Mouse (Mus musculus) layer of hippocampus, postnatal 14 days (tissue): Measurements from ENCODE around the gene Slc9a3r2. TPM values are rescaled to one million over a fixed set of nuclear protein-coding genes. Genes with fewer than 3 reads are reported as not detected.
A peak's percentile ranks its signal among the peaks of the same experiment; 100 is the strongest.

Source experiments
- DNase-seq, 2 experiments: peaks; one replicate each; pipeline ENCODE4 v3.0.0; 2021 to 2022; ENCODE audit warnings: low spot score in 2 of 2, mixed read lengths in 1 of 2
- total RNA-seq, 2 experiments: library from RNA; stranded (reverse); gene quantifications; 2 replicates each; pipeline ENCODE4 v1.2.3; 2021

The Slc9a3r2 gene
- total RNA-seq, 2 experiments from 2014 or later = 47.9 to 52.4 TPM

GRCm38 (mm10) chr17:24638840-24639239 lies 11.3 kb downstream of the Slc9a3r2 start:
- DNase-seq = no peak

GRCm38 (mm10) chr17:24638214-24638613 lies 11.9 kb downstream of the Slc9a3r2 start:
- no peak for DNase-seq

- DNase-seq = no peak
These were observed 13.2 kb downstream of the Slc9a3r2 start for GRCm38 (mm10) chr17:24636781-24637481.

DNA sequence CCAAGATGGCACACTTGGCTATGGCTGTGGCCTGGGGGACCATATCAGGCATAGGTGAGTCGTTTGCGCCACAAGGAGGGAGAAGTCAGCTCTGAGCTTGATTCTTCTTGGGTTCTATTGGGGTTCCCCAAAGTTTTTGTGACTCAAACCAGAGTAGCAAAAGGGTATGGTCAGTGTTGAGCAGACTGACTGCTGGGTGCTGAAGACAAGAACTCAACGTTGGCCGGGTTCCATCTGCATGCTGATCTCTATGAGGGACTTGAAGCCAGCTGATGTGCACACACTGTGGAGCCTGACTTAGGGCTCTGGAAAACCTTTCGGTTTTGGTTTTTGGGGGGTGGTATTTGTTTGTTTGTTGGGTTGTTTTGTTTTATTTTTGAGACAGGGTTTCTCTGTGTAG lies 14.4 kb downstream of the Slc9a3r2 start:
- no peak for DNase-seq

GRCm38 (mm10) chr17:24635024-24635423 lies 15.1 kb downstream of the Slc9a3r2 start:
- no peak for DNase-seq

GRCm38 (mm10) chr17:24633831-24634230 lies 16.3 kb downstream of the Slc9a3r2 start:
- no peak for DNase-seq

GRCm38 (mm10) chr17:24632813-24633449 lies 17.2 kb downstream of the Slc9a3r2 start:
- no peak for DNase-seq

DNA sequence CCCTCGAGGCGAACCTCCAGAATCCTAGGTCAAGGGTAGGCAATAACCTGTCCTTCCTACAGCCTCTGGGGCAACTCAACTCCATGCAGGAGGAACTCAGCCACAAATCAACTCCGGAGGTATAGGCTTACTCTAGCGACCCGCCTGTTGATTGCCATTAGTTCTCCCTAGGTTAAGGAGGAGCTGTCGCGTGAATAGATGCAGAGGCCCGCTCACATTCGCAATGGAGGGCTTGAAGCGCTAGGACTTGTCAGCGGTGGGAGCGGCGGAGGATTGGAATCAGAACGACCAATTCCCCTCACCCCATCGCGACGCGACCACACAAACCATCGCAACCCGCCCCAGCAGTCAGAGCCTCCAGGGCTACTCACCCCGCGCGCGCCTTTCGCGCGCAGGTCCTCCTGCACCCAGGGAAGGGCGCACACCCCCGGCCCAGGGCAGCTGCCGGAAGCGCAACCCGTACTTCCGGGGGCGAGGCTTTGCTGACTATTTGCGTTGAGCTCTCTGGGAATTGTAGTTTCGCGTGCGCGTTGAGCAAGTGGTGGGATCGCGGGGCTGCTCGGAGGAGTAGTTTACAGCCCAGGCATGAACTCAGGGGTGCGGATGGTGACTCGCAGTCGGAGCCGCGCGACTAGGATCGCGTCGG lies 17.8 kb downstream of the Slc9a3r2 start, which contains the start of the genes Tsc2 and Nthl1:
Gene Tsc2, minus strand, starts transcription at position 464 of the 646 bp plus-strand sequence.
Gene Nthl1, plus strand, starts transcription at position 514 of the 646 bp plus-strand sequence.
- DNase-seq = peak; percentile 81 to 88

DNA sequence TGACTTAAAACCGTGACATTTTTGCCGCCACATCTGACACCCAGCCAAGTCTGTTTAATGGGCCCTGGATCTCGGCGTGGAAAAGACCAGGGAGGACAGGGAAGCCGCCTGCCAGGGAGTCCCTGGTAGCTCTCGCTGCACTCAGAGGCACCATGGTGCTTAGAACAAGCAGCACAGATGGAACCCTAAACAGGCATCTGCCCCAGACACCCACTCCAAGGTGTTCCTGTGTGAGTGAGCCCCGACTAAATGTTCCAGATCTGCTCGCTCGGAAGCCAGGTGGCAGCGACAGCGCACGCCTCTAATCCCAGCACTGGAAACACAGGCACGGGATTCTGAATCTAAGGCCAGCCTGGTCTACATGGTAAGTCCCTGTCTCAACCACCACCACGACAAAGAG lies 20.1 kb downstream of the Slc9a3r2 start:
- peak; percentile 61 to 86 for DNase-seq

DNA sequence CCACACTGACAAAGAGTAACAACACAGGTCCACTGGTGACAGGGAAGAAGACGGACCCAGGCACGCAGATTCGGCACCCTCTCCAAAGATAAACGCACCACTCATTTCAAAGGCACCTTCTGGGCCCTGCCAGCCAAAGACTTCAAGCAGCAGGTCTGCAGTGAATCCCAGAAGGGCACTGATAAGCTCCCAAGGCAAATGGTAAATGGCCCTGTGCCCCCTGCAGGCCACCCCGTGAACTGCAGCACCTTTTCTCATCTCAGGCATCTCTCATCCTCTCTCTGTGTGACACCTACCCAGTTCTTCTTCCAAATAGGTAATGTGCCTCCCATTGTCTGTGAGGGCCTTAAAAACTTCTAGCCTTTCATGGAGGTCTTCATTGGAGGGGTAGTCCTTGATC lies 21.5 kb downstream of the Slc9a3r2 start:
- DNase-seq = peak; percentile 47 to 73

DNA sequence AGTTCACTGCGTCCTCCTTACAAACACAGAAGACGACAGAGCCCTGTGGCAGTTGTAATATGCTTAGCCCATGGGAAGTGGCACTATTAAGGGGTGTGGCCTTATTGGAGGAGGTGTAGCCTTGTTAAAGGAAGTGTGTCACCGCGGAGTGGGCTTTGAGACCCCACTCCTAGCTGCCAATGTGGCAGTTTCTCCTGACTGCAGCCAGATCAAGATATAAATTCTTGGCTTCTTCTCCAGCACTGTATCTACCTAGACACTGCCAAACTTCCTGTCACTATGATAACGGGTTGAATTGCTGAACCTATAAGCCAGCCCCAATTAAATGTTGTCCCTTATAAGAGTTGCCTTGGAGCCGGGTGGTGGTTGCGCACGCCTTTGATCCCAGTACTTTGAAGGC lies 24.7 kb downstream of the Slc9a3r2 start:
- DNase-seq = no peak

- DNase-seq = no peak
These were observed 32.4 kb downstream of the Slc9a3r2 start for GRCm38 (mm10) chr17:24617561-24618194.

GRCm38 (mm10) chr17:24610711-24611110 lies 39.4 kb downstream of the Slc9a3r2 start:
- DNase-seq = no peak

- no peak for DNase-seq
These were observed 41.3 kb downstream of the Slc9a3r2 start for GRCm38 (mm10) chr17:24608874-24609273.

DNA sequence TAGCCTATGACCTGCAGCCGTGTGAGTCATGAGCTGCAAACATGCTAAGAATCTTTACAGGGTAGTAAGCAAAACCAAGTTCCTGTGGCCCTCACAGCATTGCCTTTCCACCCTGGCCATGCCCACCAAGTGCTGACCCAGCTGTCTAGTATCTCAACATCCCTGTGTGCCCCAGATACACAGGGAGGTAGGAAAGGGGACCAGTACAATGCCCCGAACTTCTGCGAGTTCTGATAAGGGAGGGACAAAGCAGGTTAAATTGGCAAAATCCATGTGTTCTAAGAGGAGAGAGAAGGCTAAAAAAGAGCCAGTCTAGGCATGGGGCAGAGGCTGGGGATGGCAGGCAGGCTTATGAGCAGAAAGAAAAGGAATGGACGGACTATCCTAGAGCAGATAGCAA lies 41.8 kb downstream of the Slc9a3r2 start:
- no peak for DNase-seq

DNA sequence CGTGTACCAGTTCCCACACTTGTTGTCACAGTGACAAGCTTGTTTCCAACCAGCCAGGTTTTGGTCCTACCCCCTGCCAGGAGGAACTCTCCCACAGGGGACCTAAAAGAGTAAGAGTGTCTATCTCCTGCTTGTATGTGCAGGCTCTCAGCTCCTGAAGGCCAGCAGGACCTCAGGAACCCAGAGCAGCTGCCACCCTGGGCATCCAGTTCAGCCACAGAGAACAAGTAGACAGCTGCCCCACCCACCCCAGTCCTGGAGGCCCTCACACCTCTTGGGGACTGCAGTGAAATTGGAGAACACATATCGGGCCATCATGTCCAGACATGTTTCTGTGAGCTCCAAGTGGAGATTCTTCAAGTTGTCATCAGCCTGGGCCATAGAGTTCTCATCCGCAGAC lies 45.6 kb downstream of the Slc9a3r2 start:
- no peak for DNase-seq

DNA sequence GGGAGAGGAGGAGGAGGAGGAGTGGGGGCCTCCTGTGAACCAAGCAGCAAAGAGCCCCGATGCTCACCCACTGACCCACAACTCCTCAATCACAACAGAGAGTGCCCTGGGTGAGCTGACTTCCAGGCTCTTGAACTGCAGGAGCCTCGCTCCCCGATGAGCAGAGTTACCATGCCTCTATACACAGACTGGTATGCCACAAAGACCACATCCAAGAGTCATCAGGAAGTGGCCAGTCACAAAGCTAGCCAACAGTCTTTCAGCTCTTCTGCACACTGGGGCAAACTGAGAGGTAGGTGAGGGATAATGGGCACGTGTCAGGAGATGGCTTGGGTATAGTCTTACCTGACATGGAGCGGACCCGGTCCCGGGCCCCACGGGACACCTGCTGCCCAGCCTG lies 46.2 kb downstream of the Slc9a3r2 start:
- DNase-seq = no peak

- DNase-seq = no peak
These were observed 49.6 kb downstream of the Slc9a3r2 start for GRCm38 (mm10) chr17:24600502-24600901.

DNA sequence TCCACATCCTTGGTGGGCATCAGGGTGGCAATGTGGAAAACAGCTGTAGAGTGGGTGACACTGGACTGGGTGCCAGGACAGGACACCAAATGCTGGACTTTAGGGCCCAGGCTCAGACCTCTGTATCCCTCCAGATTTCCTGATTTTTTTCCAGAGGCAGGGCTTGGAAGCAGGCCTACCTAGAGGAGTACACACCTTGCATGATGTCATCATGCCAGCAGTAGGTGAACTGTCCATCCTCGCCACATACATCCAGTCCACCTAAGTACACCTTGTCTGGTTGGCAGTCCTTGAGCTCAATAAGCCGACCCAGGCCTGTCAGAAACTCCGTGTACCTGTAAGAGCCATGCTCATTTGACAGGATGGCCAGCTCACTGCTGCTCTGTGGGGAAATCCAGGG lies 52.1 kb downstream of the Slc9a3r2 start:
- no peak for DNase-seq

DNA sequence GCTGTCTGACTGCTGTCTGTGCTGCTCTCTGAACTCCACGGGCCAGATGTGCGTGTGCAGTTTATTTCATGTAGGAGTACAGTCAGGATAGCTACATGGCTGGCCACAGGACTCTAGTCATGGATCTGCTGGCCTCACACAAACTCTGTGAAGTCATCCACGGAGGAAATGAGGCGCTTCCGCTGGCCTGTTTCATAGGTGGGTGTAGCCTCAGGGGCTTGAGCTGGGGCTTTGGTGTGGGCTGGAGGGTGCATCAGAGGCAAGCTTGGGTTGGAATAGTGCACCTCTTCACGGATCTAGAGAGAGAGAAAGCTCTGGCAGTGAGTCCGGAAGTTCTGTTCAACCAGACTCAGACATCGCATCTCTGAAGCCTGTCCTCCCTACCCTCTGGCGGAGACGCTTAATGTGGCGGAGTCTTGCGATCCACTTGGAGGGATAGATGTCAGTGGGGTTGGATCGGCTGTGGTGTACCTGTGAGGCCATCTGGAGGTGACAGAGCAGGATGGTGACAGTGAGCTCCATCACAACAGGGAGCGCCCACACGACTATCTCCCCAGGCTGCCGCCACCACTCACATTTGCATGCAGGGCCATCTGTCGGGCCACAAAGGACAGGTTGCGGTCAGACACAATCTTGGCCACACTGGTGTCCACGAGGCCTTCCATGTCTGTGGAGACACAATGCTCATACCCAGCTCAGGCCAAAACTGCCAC lies 53.5 kb downstream of the Slc9a3r2 start:
- no peak for DNase-seq

- no peak for DNase-seq
These were observed 54.1 kb downstream of the Slc9a3r2 start for GRCm38 (mm10) chr17:24596073-24596466.
